Mouse (Mus musculus) cortical plate, adult 2 months (tissue): ENCODE measurements around the gene Slc6a2.

Source experiments
- CTCF ChIP-seq: fragments of 200-500 bp; IDR thresholded peaks from 2 replicates; pipeline ENCODE4 v1.5.1; 2011; ENCODE audit warnings: mild to moderate bottlenecking, control low read depth, low read length; ENCODE audit not compliant: insufficient read depth; ENCODE audit errors: extremely low read depth
- POLR2A ChIP-seq: fragments of 200-500 bp; IDR thresholded peaks from 2 replicates; pipeline ENCODE4 v1.6.1; 2011; ENCODE audit warnings: mild to moderate bottlenecking, low read length, control low read depth; ENCODE audit not compliant: insufficient read depth; ENCODE audit errors: extremely low read depth

GRCm38 (mm10) chr8:93038831-93039230 is 79.0 kb downstream of the Slc6a2 start:
- TF ChIP-seq CTCF = no peak
- no peak for TF ChIP-seq POLR2A
